Mouse (Mus musculus): Measurements from ENCODE around the gene Vmn1r56. TPM values are rescaled to one million over a fixed set of nuclear protein-coding genes. Genes with fewer than 3 reads are reported as not detected.
"Not testable (repeated sequence)": the region's sequence is repeated elsewhere in the genome, so short reads cannot be mapped to it uniquely, and the experiment has no call there.

Gene Vmn1r56
- not detected in 2 replicates for total RNA-seq (2012; rRNA removed)

DNA sequence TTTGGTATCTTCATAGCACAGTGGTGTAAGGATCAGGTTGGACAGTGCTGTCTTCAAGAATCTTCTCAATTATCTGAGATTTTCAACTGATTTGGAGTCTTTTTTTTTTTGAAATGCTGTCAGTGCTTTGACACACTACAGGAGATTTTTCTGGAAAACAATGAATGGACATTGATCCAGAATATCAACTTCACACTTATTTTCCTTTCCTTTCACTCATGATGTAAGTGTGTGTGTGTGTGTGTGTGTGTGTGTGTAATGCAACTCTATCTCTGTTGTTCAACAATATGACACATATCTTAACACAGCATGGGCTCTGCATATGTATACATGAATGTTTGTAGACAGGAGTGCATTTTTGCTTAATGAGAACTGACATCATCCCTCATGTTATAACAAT, at the start of gene Vmn1r56:
Gene Vmn1r56 (minus strand): TSS at position 101 of the 400 bp plus-strand sequence.
- H3K4me1 ChIP-seq (ENCODE audit: control insufficient read depth in 2 of 2, insufficient read depth in 2 of 2, low read length in 2 of 2, poor library complexity in 1 of 2); in situ Hi-C loops (cut with MboI; ENCODE audit: low sequenced_read_pairs in 2 of 2, unreplicated experiment in 2 of 2); H3K9me3 ChIP-seq (ENCODE audit: control insufficient read depth, insufficient read depth, low read depth, low read length): not testable (repeated sequence)

DNA sequence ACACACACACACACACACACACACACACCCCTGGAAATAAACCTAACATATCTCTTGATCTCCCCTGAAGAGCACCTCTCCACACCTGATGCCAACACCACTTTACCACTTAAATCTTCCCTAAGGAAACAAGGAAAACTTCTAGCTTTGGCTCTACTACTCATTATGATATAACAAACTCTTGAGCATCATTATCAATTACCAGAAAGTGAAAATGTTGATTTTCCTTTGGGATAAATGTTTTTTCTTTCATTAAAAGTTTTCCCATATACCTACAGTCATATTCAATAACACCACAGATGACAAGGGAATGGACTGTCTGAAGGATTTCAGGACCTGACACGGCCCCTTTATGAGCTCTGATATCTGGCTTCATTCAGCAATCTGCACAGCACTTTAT, 21.6 kb upstream of the Vmn1r56 start, which contains the start of gene Vmn1r57:
Gene Vmn1r57 (plus strand): TSS at position 301 of the 400 bp plus-strand sequence.
- in situ Hi-C loops (cut with MboI; ENCODE audit: low sequenced_read_pairs in 2 of 2, unreplicated experiment in 2 of 2); H3K9me3 ChIP-seq (ENCODE audit: control insufficient read depth, insufficient read depth, low read depth, low read length); H3K27ac ChIP-seq (ENCODE audit: insufficient read depth, low read depth, low read length, poor library complexity, severe bottlenecking): not testable (repeated sequence)

More for the DNA sequence above, at the start of gene Vmn1r56:
- H3K9ac ChIP-seq (ENCODE audit: insufficient read depth, low read depth, low read length, poor library complexity, severe bottlenecking); H3K4me3 ChIP-seq (ENCODE audit: insufficient read depth in 1 of 2, low read depth in 1 of 2, low read length in 2 of 2, poor library complexity in 1 of 2, severe bottlenecking in 1 of 2); DNase-seq (ENCODE audit: low read depth, low spot score); H3K36me3 ChIP-seq (ENCODE audit: control insufficient read depth, insufficient read depth, low read length, poor library complexity, severe bottlenecking); H3K27ac ChIP-seq (ENCODE audit: insufficient read depth, low read depth, low read length, poor library complexity, severe bottlenecking): not testable (repeated sequence)

DNA sequence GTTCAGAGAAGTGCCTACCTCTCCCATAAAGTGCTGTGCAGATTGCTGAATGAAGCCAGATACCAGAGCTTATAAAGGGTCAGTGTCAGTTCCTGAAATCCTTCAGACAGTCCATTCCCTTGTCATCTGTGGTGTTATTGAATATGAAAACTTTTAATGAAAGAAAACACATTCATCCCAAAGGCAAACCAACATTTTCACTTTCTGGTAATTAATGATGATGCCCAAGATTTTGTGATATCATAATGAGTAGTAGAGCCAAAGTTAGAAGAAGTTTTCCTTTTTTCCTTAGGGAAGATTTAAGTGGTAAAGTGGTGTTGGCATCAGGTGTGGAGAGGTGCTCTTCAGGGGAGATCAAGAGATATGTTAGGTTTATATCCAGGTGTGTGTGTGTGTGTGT, 47.0 kb downstream of the Vmn1r56 start, which contains the start of gene Vmn1r55:
Gene Vmn1r55 (minus strand): TSS at position 101 of the 400 bp plus-strand sequence.
- in situ Hi-C loops (cut with MboI; ENCODE audit: low sequenced_read_pairs in 2 of 2, unreplicated experiment in 2 of 2), result loop anchor here in 1 of 2 experiments (25.0 kb wide), 1 partner anchor 88 kb away; no protein-coding TSS in a partner anchor
- H3K27ac ChIP-seq (ENCODE audit: insufficient read depth, low read depth, low read length, poor library complexity, severe bottlenecking); H3K9me3 ChIP-seq (ENCODE audit: control insufficient read depth, insufficient read depth, low read depth, low read length); DNase-seq (ENCODE audit: low read depth, low spot score); H3K9ac ChIP-seq (ENCODE audit: insufficient read depth, low read depth, low read length, poor library complexity, severe bottlenecking); H3K36me3 ChIP-seq (ENCODE audit: control insufficient read depth, insufficient read depth, low read length, poor library complexity, severe bottlenecking); H3K4me3 ChIP-seq (ENCODE audit: insufficient read depth in 1 of 2, low read depth in 1 of 2, low read length in 2 of 2, poor library complexity in 1 of 2, severe bottlenecking in 1 of 2); H3K4me1 ChIP-seq (ENCODE audit: control insufficient read depth in 2 of 2, insufficient read depth in 2 of 2, low read length in 2 of 2, poor library complexity in 1 of 2): not testable (repeated sequence)

More for the DNA sequence above, 21.6 kb upstream of the Vmn1r56 start, which contains the start of gene Vmn1r57:
- not testable (repeated sequence) for H3K4me3 ChIP-seq (ENCODE audit: insufficient read depth in 1 of 2, low read depth in 1 of 2, low read length in 2 of 2, poor library complexity in 1 of 2, severe bottlenecking in 1 of 2); H3K36me3 ChIP-seq (ENCODE audit: control insufficient read depth, insufficient read depth, low read length, poor library complexity, severe bottlenecking); H3K9ac ChIP-seq (ENCODE audit: insufficient read depth, low read depth, low read length, poor library complexity, severe bottlenecking); H3K4me1 ChIP-seq (ENCODE audit: control insufficient read depth in 2 of 2, insufficient read depth in 2 of 2, low read length in 2 of 2, poor library complexity in 1 of 2); DNase-seq (ENCODE audit: low read depth, low spot score)

Other genes starting within 250 kb of the Vmn1r56 start
- 0.22 and 0.95 TPM in 2 replicates for gene Sbk2, start 232.3 kb downstream of the Vmn1r56 start, total RNA-seq (2012; rRNA removed)
- not detected in 2 replicates for gene Sbk3, start 225.6 kb downstream of the Vmn1r56 start, total RNA-seq (2012; rRNA removed)
- 2.9 and 3.4 TPM in 2 replicates for gene Zfp579, start 200.6 kb downstream of the Vmn1r56 start, total RNA-seq (2012; rRNA removed)
- 2.6 and 3.9 TPM in 2 replicates for gene Zfp524, start 182.3 kb downstream of the Vmn1r56 start, total RNA-seq (2012; rRNA removed)
- 45.9 and 47.4 TPM in 2 replicates for gene Fiz1, start 182.1 kb downstream of the Vmn1r56 start, total RNA-seq (2012; rRNA removed)
- not detected in 2 replicates for gene Gm44973, start 181.3 kb downstream of the Vmn1r56 start, total RNA-seq (2012; rRNA removed)
- gene Zfp865, start 176.4 kb downstream of the Vmn1r56 start, total RNA-seq (2012; rRNA removed), result 12.9 and 18.4 TPM in 2 replicates
- gene Ccdc106, start 176.2 kb downstream of the Vmn1r56 start, total RNA-seq (2012; rRNA removed), result 7.5 and 11.2 TPM in 2 replicates
- not detected in 2 replicates for gene 4632433K11Rik, start 162.6 kb downstream of the Vmn1r56 start, total RNA-seq (2012; rRNA removed)
- 0.58 and 0.71 TPM in 2 replicates for gene Zfp784, start 158.3 kb downstream of the Vmn1r56 start, total RNA-seq (2012; rRNA removed)
- 2.6 and 3.3 TPM in 2 replicates for gene Zfp580, start 145.2 kb downstream of the Vmn1r56 start, total RNA-seq (2012; rRNA removed)
- 222 and 262 TPM in 2 replicates for gene U2af2, start 134.6 kb downstream of the Vmn1r56 start, total RNA-seq (2012; rRNA removed)
- gene Epn1, start 116.5 kb downstream of the Vmn1r56 start, total RNA-seq (2012; rRNA removed), result 51.8 and 59.1 TPM in 2 replicates
- gene Rfpl4, start 79.8 kb downstream of the Vmn1r56 start, total RNA-seq (2012; rRNA removed), result not detected in 2 replicates
- gene Rasl2-9, start 70.8 kb downstream of the Vmn1r56 start, total RNA-seq (2012; rRNA removed), result 0.27 and 0.32 TPM in 2 replicates
- not detected in 2 replicates for gene Vmn1r55, start 47.1 kb downstream of the Vmn1r56 start, total RNA-seq (2012; rRNA removed)
- gene Vmn1r57, start 21.7 kb upstream of the Vmn1r56 start, total RNA-seq (2012; rRNA removed), result 0.11 and 0.13 TPM in 2 replicates
- not detected in 2 replicates for gene Gm5065, start 153.8 kb upstream of the Vmn1r56 start, total RNA-seq (2012; rRNA removed)
- not detected in 2 replicates for gene Nlrp2, start 154.3 kb upstream of the Vmn1r56 start, total RNA-seq (2012; rRNA removed)
- not detected in 2 replicates for gene Vmn1r58, start 216.6 kb upstream of the Vmn1r56 start, total RNA-seq (2012; rRNA removed)

All from ES-E14 (cell line).